Mouse (Mus musculus): ENCODE data around the gene Slc48a1. TPM values are rescaled to one million over a fixed set of nuclear protein-coding genes. Genes with fewer than 3 reads are reported as not detected.

The Slc48a1 gene
- total RNA-seq, 2 experiments from 2014 or later, result 181 to 190 TPM

DNA sequence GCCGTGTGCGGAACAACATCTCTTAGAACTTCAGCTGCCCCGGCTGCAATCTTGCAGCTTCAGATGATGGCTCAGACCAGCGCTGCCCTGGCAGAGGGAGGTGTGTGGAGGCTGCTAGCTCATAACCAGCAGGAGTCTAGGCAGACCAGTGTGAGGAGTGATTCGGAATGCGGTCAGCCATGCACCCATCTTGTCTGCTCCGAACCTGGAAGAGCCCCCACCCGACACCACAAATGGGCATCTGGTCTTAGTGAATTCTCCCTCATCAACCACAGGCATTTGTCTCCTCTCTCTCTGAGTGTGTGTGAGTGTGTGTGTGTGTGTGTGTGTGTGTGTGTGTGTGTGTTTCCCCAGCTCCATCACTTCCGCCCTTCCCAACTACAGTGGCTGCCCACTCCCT lies 41.6 kb downstream of the Slc48a1 start:
- no peak for DNase-seq (ENCODE audit: low spot score in 2 of 2)
- intact Hi-C loops (cut with DNase I), result no loop called here

GRCm38 (mm10) chr15:97821321-97821982 lies 43.1 kb downstream of the Slc48a1 start:
- no peak for DNase-seq (ENCODE audit: low spot score in 2 of 2)
- intact Hi-C loops (cut with DNase I), result no loop called here

DNA sequence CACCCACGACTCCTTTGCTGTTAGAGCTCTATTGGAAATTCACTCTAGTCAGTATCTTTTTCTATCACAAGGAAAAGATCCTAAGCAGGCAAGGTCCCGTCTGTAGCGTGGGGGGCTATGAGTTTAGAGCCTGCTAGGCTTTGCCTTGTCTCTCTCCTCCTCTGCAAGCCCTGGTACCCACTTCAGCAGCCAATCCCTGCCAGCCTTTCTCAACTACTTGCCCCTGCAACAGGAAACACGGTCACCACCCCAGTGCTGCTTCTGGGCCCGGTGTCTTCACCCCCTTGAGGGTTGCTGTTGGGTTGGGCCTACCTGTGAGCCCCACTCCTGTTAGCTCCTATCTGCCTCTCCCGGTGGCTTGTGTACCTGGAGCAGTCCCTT lies 43.7 kb downstream of the Slc48a1 start:
- intact Hi-C loops (cut with DNase I), result no loop called here
- DNase-seq (ENCODE audit: low spot score in 2 of 2), result no peak

- DNase-seq (ENCODE audit: low spot score in 2 of 2), result no peak
- intact Hi-C loops (cut with DNase I), result no loop called here
These were observed 44.4 kb downstream of the Slc48a1 start for GRCm38 (mm10) chr15:97822545-97823228.

- DNase-seq (ENCODE audit: low spot score in 2 of 2), result no peak
- intact Hi-C loops (cut with DNase I), result no loop called here
These were observed 45.2 kb downstream of the Slc48a1 start for GRCm38 (mm10) chr15:97823479-97823878.

DNA sequence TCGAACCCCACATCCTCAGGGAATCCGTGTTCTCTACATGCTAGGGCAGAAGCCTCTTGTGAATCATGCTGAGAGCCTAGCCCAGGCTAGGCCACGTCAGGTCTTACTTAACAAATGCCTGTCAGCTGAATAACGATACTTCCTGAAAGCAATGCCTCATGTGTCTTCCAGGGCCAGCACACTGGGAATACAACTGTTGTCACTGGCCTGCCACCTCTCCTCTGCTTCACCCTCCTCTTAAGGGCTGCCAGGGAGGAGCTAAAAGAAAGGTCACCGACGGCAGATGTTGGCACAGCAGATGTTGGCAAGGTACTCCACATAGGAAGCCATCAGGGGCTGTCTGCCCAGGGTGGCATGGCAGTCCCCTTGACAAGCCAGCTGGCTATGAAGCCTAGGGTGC lies 45.7 kb downstream of the Slc48a1 start:
- intact Hi-C loops (cut with DNase I), result no loop called here

GRCm38 (mm10) chr15:97825071-97825940 lies 47.0 kb downstream of the Slc48a1 start:
- peak; percentile 75 to 89 for DNase-seq (ENCODE audit: low spot score in 2 of 2)
- intact Hi-C loops (cut with DNase I), result no loop called here

More for the DNA sequence above, 45.7 kb downstream of the Slc48a1 start:
- no peak for DNase-seq (ENCODE audit: low spot score in 2 of 2)

- intact Hi-C loops (cut with DNase I), result no loop called here
- no peak for DNase-seq (ENCODE audit: low spot score in 2 of 2)
These were observed 47.7 kb downstream of the Slc48a1 start for GRCm38 (mm10) chr15:97825941-97826587.

DNA sequence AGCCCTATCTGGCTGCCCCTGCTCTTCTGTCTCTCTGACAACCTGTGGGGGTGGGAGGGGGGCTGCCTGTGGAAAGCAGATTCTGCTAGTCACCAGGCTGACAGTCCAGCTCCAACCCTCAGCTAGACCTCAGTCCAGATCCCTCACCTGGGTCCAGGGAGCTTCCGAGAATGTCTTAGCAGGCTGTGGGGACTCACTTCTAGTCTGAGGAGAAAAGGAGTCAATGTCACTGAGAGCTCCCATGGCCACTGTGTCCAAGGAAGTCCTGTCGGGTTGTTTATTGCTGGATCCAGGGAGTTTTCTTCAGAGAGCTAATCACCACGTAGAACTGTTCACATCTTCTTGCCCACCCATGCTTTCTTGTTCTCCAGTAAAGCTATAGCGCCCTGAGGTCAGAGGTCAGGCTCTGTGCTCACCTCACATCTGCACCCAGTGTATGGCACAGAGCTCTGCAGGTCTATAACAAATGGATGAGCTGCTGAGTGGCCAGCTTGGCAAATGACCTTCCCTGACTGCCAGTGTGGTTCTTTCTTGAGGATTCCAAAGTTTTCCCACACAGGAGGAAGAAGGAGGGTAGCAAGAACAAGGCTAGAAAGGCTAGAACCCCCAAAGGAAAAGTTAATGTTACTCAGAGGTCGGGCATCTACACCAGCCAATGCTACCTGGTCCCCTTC lies 48.4 kb downstream of the Slc48a1 start:
- intact Hi-C loops (cut with DNase I), result no loop called here
- DNase-seq (ENCODE audit: low spot score in 2 of 2), result no peak

GRCm38 (mm10) chr15:97827401-97827800 lies 49.1 kb downstream of the Slc48a1 start:
- intact Hi-C loops (cut with DNase I), result no loop called here
- no peak for DNase-seq (ENCODE audit: low spot score in 2 of 2)

DNA sequence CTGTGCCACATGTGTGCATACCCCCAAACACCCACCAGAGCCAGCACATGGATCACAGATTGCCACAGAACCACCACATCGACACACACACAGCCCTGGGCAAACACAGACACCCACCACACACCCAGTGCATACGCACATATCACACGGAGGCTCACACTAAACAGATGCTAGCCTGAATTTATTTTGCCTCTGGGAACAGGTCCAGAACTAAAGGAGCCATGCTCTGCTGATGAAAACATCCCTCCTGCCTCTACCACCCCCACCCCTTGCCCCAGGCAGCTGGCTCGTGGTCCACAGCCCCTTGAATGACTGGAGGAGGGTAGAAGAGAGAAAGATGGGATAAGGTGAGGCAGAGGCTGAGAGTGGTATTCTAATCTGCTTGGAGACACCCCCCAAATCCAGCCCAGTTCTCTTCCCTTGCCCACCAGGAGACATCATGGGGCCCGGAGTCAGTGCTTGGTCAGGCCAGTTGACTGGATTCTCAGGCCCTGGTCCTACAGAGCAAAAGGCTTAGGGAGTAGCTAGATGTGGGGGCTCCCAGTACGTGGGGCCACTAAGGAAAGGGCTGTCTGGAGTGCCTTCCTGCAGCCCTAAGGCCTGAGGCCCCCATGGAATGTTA lies 50.0 kb downstream of the Slc48a1 start:
- DNase-seq (ENCODE audit: low spot score in 2 of 2), result peak in 1 of 2 experiments; percentile 92
- intact Hi-C loops (cut with DNase I), result loop anchor here (1.0 kb wide), 1 partner anchor 16 kb away; no protein-coding TSS in a partner anchor

DNA sequence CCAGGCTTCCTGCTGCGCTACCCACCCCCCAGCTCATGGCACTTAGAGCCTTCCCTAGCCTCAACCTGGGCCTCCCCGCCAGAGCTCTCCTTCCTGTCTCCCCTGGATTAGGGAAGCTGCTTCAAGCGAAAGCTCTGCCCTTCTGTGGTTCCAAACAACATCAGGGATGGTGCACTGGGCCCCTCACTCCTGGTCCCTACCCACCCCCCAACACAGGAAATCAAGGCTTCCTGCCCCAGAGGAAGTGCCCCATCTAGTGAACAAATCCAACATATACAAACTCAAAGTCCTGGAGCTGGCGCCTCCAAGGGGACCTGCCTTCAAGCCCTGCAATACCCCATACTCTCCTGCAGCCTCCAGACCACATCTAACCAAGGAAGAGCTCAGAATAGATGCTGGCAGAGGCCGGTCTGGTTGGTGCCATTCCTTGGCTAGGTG lies 50.6 kb downstream of the Slc48a1 start:
- no peak for DNase-seq (ENCODE audit: low spot score in 2 of 2)
- intact Hi-C loops (cut with DNase I), result loop anchor here (1.0 kb wide), 1 partner anchor 17 kb away; no protein-coding TSS in a partner anchor

DNA sequence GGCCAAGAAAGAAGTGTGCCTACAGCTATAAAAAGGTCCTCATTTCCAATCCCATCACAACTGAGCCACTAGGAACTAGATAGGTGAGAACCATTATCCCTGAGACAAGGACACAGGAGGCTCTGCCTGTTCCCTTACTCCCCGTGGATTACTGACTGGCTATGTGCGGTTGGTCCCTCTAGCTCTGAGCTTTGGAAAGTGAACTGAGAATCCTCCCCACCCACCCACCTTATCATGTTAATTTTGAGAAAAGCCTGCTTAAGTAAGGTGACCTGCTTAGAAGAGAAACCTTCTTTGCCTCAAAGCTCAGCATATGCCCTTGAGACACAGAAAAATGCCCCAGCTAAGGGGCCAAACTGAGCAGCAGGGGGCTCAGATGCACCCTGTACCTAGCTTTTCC lies 51.1 kb downstream of the Slc48a1 start:
- intact Hi-C loops (cut with DNase I), result no loop called here

DNA sequence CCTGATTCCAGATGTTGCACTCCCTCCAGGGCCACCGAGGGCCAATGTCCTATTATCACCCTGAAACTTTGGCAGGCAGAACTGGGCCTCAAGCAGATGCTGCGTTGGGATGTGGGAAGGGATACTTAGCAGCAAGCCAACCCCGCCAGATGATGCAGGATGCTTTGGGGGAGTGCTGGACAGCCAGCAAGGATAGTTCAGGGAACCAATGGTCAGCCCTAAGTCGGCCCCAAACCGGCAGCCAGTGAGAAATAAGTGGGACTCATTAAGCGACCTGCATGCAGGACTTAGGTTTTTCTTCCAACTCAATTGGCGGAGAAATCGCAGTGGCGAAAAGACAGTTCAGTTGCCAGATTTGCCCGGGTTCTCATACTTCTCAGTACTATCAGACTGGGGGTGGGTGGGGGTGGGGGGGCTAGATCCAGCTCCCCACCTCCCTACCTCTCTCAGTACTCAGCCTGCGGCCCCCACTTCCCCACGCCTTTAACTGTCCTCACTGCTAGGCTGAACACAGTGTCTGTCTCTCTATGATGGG lies 52.0 kb downstream of the Slc48a1 start:
- intact Hi-C loops (cut with DNase I), result loop anchor here (2.0 kb wide), 1 partner anchor 46 kb away; no protein-coding TSS in a partner anchor
- DNase-seq (ENCODE audit: low spot score in 2 of 2), result peak in 1 of 2 experiments; percentile 60

More for the DNA sequence above, 51.1 kb downstream of the Slc48a1 start:
- DNase-seq (ENCODE audit: low spot score in 2 of 2), result no peak

- DNase-seq (ENCODE audit: low spot score in 2 of 2), result peak in 1 of 2 experiments; percentile 50
- intact Hi-C loops (cut with DNase I), result loop anchor here (2.0 kb wide), 1 partner anchor 46 kb away; no protein-coding TSS in a partner anchor
These were observed 52.5 kb downstream of the Slc48a1 start for GRCm38 (mm10) chr15:97830788-97831241.

DNA sequence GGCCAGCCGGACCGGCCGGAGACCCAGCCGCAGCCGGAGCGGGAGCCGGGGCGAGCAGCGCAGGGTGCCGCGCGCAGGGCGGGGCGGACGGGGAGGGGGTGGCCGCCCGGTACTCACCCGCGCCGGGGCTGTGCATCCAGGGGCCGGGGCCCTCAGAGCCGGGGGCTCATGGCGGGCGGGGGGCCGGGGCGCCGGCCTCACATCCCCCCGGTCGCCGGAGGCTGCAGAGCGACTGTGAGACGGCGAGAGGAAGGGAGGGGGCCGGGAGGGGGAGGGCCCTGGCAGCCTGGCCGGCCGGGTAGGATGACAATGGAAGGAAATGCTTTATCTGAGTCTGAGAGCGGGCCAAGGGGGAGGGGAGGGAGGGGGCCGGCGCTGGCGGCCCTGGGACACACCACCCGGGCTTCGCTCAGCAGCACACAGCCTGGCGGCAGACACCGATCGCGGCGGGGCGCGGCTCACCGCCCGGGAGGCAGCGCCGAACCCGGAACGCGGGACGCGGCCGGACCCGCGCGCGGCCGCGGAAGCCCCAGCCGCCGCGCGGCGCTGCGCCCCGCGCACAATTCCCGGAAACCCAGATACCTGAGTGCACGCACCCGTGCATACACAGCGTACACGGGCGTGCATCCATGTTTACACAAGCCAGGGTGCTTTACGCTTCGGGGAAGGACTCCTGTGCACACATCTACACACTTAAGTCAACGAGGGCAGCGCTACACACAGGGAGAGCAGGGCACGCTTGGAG lies 53.1 kb downstream of the Slc48a1 start:
- DNase-seq (ENCODE audit: low spot score in 2 of 2), result peak; percentile 59 to 60
- intact Hi-C loops (cut with DNase I), result loop anchor here (2.0 kb wide), 1 partner anchor 47 kb away; no protein-coding TSS in a partner anchor

DNA sequence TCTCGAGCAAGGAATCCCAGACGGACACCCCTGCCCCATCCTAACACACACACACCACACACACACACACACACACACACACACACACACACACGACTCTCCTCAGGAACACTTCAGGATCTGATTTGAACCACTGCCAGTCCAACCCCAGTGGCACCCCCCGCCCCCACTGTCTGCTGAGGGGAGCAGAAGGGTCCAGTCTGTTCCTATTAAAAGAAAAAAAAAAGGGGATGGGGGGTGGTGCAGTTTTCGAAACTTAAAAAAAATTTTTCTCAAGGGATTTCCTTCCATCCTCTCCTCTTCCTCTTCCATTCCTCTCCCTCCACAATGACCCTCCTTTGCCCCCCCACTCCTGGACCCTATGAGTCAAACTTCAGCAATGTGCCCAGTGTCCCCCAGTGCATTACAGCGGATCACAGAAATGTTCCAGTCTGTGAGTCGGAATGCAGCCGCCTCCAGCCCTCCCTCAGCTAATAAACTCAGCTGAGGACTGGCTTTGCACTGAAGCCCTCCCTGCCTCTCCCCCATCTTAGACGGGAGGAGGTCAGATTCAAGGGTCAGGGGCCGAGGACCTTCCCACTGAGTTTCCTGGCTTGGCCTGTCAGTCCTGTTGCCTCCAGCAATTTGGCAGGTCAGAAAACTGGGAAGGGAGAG lies 53.8 kb downstream of the Slc48a1 start:
- no peak for DNase-seq (ENCODE audit: low spot score in 2 of 2)
- intact Hi-C loops (cut with DNase I), result loop anchor here (2.0 kb wide), 1 partner anchor 47 kb away; no protein-coding TSS in a partner anchor
